Mouse (Mus musculus) skeletal muscle tissue, adult 2 months (tissue): ENCODE results near the gene Tmem167.

ENCODE experiments used
- DNase-seq: peaks from one replicate; pipeline ENCODE4 v3.0.0-alpha.2; 2012; ENCODE audit warnings: low read depth, low spot score

Tmem167 gene

GRCm38 (mm10) chr13:90183536-90183935 lies 94.6 kb downstream of the Tmem167 start:
- DNase-seq: no peak

DNA sequence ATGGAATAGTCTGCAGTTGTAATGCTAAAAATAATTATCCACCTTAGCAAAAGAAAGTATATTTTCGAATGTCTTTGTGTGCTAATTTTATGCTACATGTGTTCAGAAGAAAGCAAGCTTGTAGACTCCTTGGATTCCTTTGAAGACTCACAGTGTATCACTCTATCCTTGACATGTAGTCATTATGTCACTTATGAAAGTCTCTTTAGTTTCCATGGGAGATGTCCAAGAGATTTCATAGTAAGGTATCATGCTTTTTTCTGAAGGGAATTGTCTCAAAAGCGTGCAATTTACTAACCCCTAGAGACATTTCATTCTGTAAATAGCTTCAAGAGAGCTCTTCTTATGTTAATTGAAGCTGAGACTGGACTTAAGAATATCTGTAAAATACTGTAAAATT lies 97.8 kb downstream of the Tmem167 start:
- no peak for DNase-seq

DNA sequence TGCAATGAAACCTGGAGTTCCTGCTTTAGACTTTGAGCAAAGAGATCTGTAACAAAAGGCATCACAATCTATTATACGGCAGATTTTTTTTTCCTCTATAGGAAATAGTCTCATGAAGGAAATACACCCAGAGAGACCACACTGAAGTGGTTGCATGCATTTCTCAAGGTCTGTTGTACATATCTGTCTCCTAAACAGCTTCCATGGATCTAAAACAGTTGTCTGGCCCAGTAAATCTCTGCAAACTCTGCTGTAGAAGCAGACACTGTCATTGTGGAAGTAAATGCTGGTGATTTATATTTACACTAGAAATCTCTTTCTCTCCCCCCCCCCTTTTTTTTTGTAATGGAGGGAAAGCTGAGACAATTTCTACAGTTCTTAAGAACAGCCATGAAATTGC lies 99.1 kb downstream of the Tmem167 start:
- DNase-seq: no peak

DNA sequence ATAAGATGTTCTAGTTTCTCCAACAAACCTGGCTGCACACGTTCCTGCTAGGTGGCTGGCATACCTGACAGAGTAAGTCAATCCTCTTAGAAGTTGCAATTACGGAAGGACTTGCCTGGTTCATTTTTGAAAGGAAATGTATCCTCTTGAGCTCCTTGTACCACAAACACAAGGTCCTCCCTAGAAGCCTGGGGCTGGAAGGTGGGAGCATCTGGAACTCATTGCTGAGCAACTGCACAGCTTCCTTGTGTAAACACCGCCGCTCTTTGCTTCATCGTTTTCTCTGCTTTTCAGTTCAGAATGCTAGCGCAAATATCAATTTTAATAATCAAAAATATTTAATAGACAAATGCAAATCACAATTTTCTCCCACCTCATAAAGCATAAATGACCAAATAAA lies 102.9 kb downstream of the Tmem167 start:
- no peak for DNase-seq
